16 mouse cellular contexts compared by ENCODE assay signal in the genomic region with DNA sequence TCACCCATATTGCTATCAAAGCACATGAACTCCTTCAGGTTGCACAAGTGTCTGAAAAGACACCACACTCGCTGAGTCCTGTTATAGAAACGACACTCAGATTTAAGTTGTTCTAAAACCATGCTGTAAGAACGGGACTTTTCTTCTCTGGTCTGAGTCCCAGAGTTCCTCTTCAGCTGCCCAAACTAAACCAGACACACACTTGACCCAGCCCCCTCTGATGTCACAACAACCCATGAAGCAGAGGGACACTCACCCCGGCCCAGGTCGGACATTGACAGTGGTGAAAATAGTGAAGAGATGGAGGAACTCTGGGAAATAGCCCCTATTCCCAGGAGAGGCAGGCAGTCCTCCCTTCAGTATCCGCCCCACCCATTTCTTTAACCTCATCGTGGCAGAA. TPM values are rescaled to one million over a fixed set of nuclear protein-coding genes. Genes with fewer than 3 reads are reported as not detected.
A peak's percentile ranks its signal among the peaks of the same experiment; 100 is the strongest.
DNase-seq lines count a peak whose midpoint lies in the region; ATAC-seq and TF ChIP-seq lines count a peak whose summit lies in the region.
"Had no signal": no experiment of that assay in that cellular context is flagged by ENCODE, and none has a peak within 500 bp of the region (broad histone marks: within the 10 kb centered on the region; RNA-seq: fewer than 3 reads in every experiment).

No protein-coding gene starts in this region.

- H3K27me3 ChIP-seq in forebrain, embryonic 13.5 days = peaks cover 3% of the 10 kb centered on the region; the same call in 1 of the 2 replicates
- H3K27me3 ChIP-seq in forebrain, postnatal 0 days (ENCODE audit: insufficient read depth, low read length) = no peaks in the 10 kb centered on the region
- H3K27me3 ChIP-seq in liver, embryonic 12.5 days (replicated peaks) = peaks cover 22% of the 10 kb centered on the region
- peaks cover 5% of the 10 kb centered on the region; the same call in 1 of the 2 replicates for H3K27me3 ChIP-seq in liver, postnatal 0 days (ENCODE audit: insufficient read depth, low read length)
- no peaks in the 10 kb centered on the region for H3K27me3 ChIP-seq in forebrain, embryonic 15.5 days
- 0 out of 2 replicates have a peak, but pooled peaks cover 6% of the 10 kb centered on the region for H3K27me3 ChIP-seq in neural tube, embryonic 13.5 days

- H3K9ac ChIP-seq in forebrain, embryonic 13.5 days = no peak overlapping the region
- no peak overlapping the region for H3K9ac ChIP-seq in forebrain, postnatal 0 days
- no peak overlapping the region for H3K9ac ChIP-seq in liver, embryonic 12.5 days
- no peak overlapping the region for H3K9ac ChIP-seq in liver, postnatal 0 days (replicated peaks)
- H3K9ac ChIP-seq in forebrain, embryonic 15.5 days (replicated peaks) = no peak overlapping the region
- H3K9ac ChIP-seq in neural tube, embryonic 13.5 days = no peak overlapping the region
- H3K9ac ChIP-seq: embryonic facial prominence, embryonic 15.5 days had no signal

- intact Hi-C loops in heart, postnatal 10 days (cut with DNase I) = no loop called here

- DNase-seq in forebrain, postnatal 0 days = no peak
- no peak for DNase-seq in liver, postnatal 0 days
- no peak for DNase-seq in ovary, postnatal 10 days (ENCODE audit: low spot score)
- no peak for DNase-seq in heart, postnatal 10 days
- DNase-seq: lung, postnatal 14 days; thymus, adult 18-20 months had no signal

- whole genome bisulfite sequencing in forebrain, embryonic 13.5 days = 76% methylated on average over 7 of the region's 7 CpGs
- WGBS in forebrain, postnatal 0 days = 77% methylated on average over 7 of the region's 7 CpGs
- 32% methylated on average over 7 of the region's 7 CpGs for WGBS in liver, embryonic 12.5 days (ENCODE audit: insufficient replicate concordance)
- WGBS in liver, postnatal 0 days (ENCODE audit: insufficient replicate concordance) = 45% methylated on average over 7 of the region's 7 CpGs
- 77% methylated on average over 7 of the region's 7 CpGs for WGBS in forebrain, embryonic 15.5 days
- WGBS in neural tube, embryonic 13.5 days = 73% methylated on average over 7 of the region's 7 CpGs

- no peak for TF ChIP-seq EP300 in liver, postnatal 0 days (IDR thresholded peaks at IDR 0.05; ENCODE audit: low read depth)

- H3K4me2 ChIP-seq in forebrain, embryonic 13.5 days = peak overlapping the region; percentile 70
- no peak overlapping the region for H3K4me2 ChIP-seq in forebrain, postnatal 0 days (ENCODE audit: low read depth)
- H3K4me2 ChIP-seq in liver, embryonic 12.5 days = peak overlapping the region; percentile 46; the same call in 1 of the 2 replicates
- H3K4me2 ChIP-seq in liver, postnatal 0 days (ENCODE audit: low read depth, low read length) = no peak overlapping the region
- H3K4me2 ChIP-seq in forebrain, embryonic 15.5 days (replicated peaks) = peak overlapping the region; percentile 68; the same call in 1 of the 2 replicates
- peak overlapping the region; percentile 60; the same call in 1 of the 2 replicates for H3K4me2 ChIP-seq in neural tube, embryonic 13.5 days

- H3K36me3 ChIP-seq in forebrain, embryonic 13.5 days (ENCODE audit: poor library complexity, severe bottlenecking) = no peaks in the 10 kb centered on the region
- no peaks in the 10 kb centered on the region for H3K36me3 ChIP-seq in forebrain, postnatal 0 days (ENCODE audit: insufficient read depth)
- H3K36me3 ChIP-seq in liver, embryonic 12.5 days = no peaks in the 10 kb centered on the region
- H3K36me3 ChIP-seq in liver, postnatal 0 days (replicated peaks; ENCODE audit: insufficient read depth, low read length) = no peaks in the 10 kb centered on the region
- no peaks in the 10 kb centered on the region for H3K36me3 ChIP-seq in forebrain, embryonic 15.5 days
- no peaks in the 10 kb centered on the region for H3K36me3 ChIP-seq in neural tube, embryonic 13.5 days
- H3K36me3 ChIP-seq: embryonic facial prominence, embryonic 15.5 days; heart, embryonic 10.5 days had no signal

- H3K9me3 ChIP-seq in forebrain, embryonic 13.5 days (replicated peaks) = no peaks in the 10 kb centered on the region
- H3K9me3 ChIP-seq in forebrain, postnatal 0 days (ENCODE audit: low read length) = no peaks in the 10 kb centered on the region
- no peaks in the 10 kb centered on the region for H3K9me3 ChIP-seq in liver, embryonic 12.5 days (replicated peaks)
- H3K9me3 ChIP-seq in liver, postnatal 0 days (ENCODE audit: low read length) = no peaks in the 10 kb centered on the region
- H3K9me3 ChIP-seq in forebrain, embryonic 15.5 days = no peaks in the 10 kb centered on the region
- H3K9me3 ChIP-seq in neural tube, embryonic 13.5 days = no peaks in the 10 kb centered on the region
- H3K9me3 ChIP-seq: embryonic facial prominence, embryonic 15.5 days; heart, embryonic 10.5 days had no signal

- H3K4me3 ChIP-seq in forebrain, embryonic 13.5 days = no peak overlapping the region
- H3K4me3 ChIP-seq in forebrain, postnatal 0 days (ENCODE audit: low read depth, low read length) = no peak overlapping the region
- no peak overlapping the region for H3K4me3 ChIP-seq in liver, embryonic 12.5 days
- H3K4me3 ChIP-seq in liver, postnatal 0 days (ENCODE audit: low read depth, low read length) = no peak overlapping the region
- H3K4me3 ChIP-seq in forebrain, embryonic 15.5 days = no peak overlapping the region; the same call in 1 of the 2 replicates
- no peak overlapping the region for H3K4me3 ChIP-seq in neural tube, embryonic 13.5 days

- no peak for ATAC-seq in forebrain, embryonic 13.5 days
- no peak for ATAC-seq in forebrain, postnatal 0 days
- ATAC-seq in liver, embryonic 12.5 days = no peak
- no peak for ATAC-seq in liver, postnatal 0 days
- ATAC-seq in forebrain, embryonic 15.5 days (replicated peaks) = 0 out of 2 replicates have a peak, but pooled peaks have one; percentile 2
- ATAC-seq in neural tube, embryonic 13.5 days (ENCODE audit: low read depth) = no peak

- TF ChIP-seq CTCF in forebrain, postnatal 0 days (IDR thresholded peaks at IDR 0.05; ENCODE audit: low read depth) = no peak
- TF ChIP-seq CTCF in liver, postnatal 0 days (IDR thresholded peaks at IDR 0.05; ENCODE audit: low read depth) = no peak

- no peak overlapping the region for H3K27ac ChIP-seq in forebrain, embryonic 13.5 days
- no peak overlapping the region for H3K27ac ChIP-seq in forebrain, postnatal 0 days (ENCODE audit: low read depth, low read length)
- H3K27ac ChIP-seq in liver, embryonic 12.5 days = no peak overlapping the region
- H3K27ac ChIP-seq in liver, postnatal 0 days (ENCODE audit: low read depth) = no peak overlapping the region
- H3K27ac ChIP-seq in forebrain, embryonic 15.5 days (replicated peaks) = no peak overlapping the region
- H3K27ac ChIP-seq in neural tube, embryonic 13.5 days (replicated peaks) = no peak overlapping the region
- H3K27ac ChIP-seq: embryonic facial prominence, embryonic 15.5 days; heart, embryonic 10.5 days; kidney, postnatal 0 days had no signal

- peaks cover 4% of the 10 kb centered on the region; the same call in 1 of the 2 replicates for H3K4me1 ChIP-seq in forebrain, embryonic 13.5 days
- no peaks in the 10 kb centered on the region for H3K4me1 ChIP-seq in forebrain, postnatal 0 days (ENCODE audit: insufficient read depth)
- 0 out of 2 replicates have a peak, but pooled peaks cover 2% of the 10 kb centered on the region for H3K4me1 ChIP-seq in liver, embryonic 12.5 days
- H3K4me1 ChIP-seq in liver, postnatal 0 days (ENCODE audit: insufficient read depth) = peaks cover 4% of the 10 kb centered on the region; the same call in 1 of the 2 replicates
- H3K4me1 ChIP-seq in forebrain, embryonic 15.5 days = 0 out of 2 replicates have a peak, but pooled peaks cover 3% of the 10 kb centered on the region
- 0 out of 2 replicates have a peak, but pooled peaks cover 6% of the 10 kb centered on the region for H3K4me1 ChIP-seq in neural tube, embryonic 13.5 days (replicated peaks)
- H3K4me1 ChIP-seq: embryonic facial prominence, embryonic 15.5 days had no signal

RNA-seq across cellular contexts. Expression of gene BC051142, which starts 7.1 kb away (rescaled TPM):
- 2.4 and 2.6 TPM in 2 replicates for polyA plus RNA-seq in forebrain, embryonic 13.5 days (2015; fragmentation: Nextera tagmentation; extraction: Ambion mirVana)
- 6.5 and 9.0 TPM in 2 replicates for total RNA-seq in forebrain, postnatal 0 days (2014; rRNA removed)
- polyA plus RNA-seq in forebrain, postnatal 0 days (2015; fragmentation: Nextera tagmentation; extraction: Ambion mirVana) = 4.4 and 5.5 TPM in 2 replicates
- 0.18 and 0.31 TPM in 2 replicates for polyA plus RNA-seq in liver, embryonic 12.5 days (2016; fragmentation: Nextera tagmentation; extraction: Ambion mirVana)
- 0.08 TPM in 1 of 2 replicates, not detected in the other for polyA plus RNA-seq in liver, postnatal 0 days (2015; fragmentation: Nextera tagmentation; extraction: Ambion mirVana)
- 1.5 and 3.3 TPM in 2 replicates for polyA plus RNA-seq in forebrain, embryonic 15.5 days (2015; fragmentation: Nextera tagmentation; extraction: Ambion mirVana)
- polyA plus RNA-seq in neural tube, embryonic 13.5 days (2015; fragmentation: Nextera tagmentation; extraction: Ambion mirVana) = 2.7 and 2.8 TPM in 2 replicates
- total RNA-seq in heart, postnatal 10 days (2021) = not detected
- total RNA-seq: liver, adult 2 months had no signal

RNA-seq across cellular contexts. Expression of gene Btnl1, which starts 14.6 kb away (rescaled TPM):
- not detected in 2 replicates for polyA plus RNA-seq in forebrain, embryonic 13.5 days (2015; fragmentation: Nextera tagmentation; extraction: Ambion mirVana)
- not detected in 2 replicates for total RNA-seq in forebrain, postnatal 0 days (2014; rRNA removed)
- polyA plus RNA-seq in forebrain, postnatal 0 days (2015; fragmentation: Nextera tagmentation; extraction: Ambion mirVana) = not detected in 2 replicates
- polyA plus RNA-seq in liver, embryonic 12.5 days (2016; fragmentation: Nextera tagmentation; extraction: Ambion mirVana) = not detected in 2 replicates
- not detected in 2 replicates for polyA plus RNA-seq in liver, postnatal 0 days (2015; fragmentation: Nextera tagmentation; extraction: Ambion mirVana)
- polyA plus RNA-seq in forebrain, embryonic 15.5 days (2015; fragmentation: Nextera tagmentation; extraction: Ambion mirVana) = not detected in 2 replicates
- not detected in 2 replicates for polyA plus RNA-seq in neural tube, embryonic 13.5 days (2015; fragmentation: Nextera tagmentation; extraction: Ambion mirVana)
- total RNA-seq in heart, postnatal 10 days (2021) = not detected
- total RNA-seq: adrenal gland, postnatal 14 days; hematopoietic stem cell, adult 5-6 weeks; liver, adult 2 months had no signal
- polyA plus RNA-seq: embryonic facial prominence, embryonic 15.5 days; heart, embryonic 10.5 days; kidney, postnatal 0 days; liver, adult 2 months had no signal

RNA-seq across cellular contexts. Expression of gene Btnl2, which starts 36.9 kb away (rescaled TPM):
- polyA plus RNA-seq in forebrain, embryonic 13.5 days (2015; fragmentation: Nextera tagmentation; extraction: Ambion mirVana) = not detected in 2 replicates
- total RNA-seq in forebrain, postnatal 0 days (2014; rRNA removed) = not detected in 2 replicates
- polyA plus RNA-seq in forebrain, postnatal 0 days (2015; fragmentation: Nextera tagmentation; extraction: Ambion mirVana) = not detected in 2 replicates
- 0.07 TPM in 1 of 2 replicates, not detected in the other for polyA plus RNA-seq in liver, embryonic 12.5 days (2016; fragmentation: Nextera tagmentation; extraction: Ambion mirVana)
- polyA plus RNA-seq in liver, postnatal 0 days (2015; fragmentation: Nextera tagmentation; extraction: Ambion mirVana) = not detected in 2 replicates
- 0.06 TPM in 1 of 2 replicates, not detected in the other for polyA plus RNA-seq in forebrain, embryonic 15.5 days (2015; fragmentation: Nextera tagmentation; extraction: Ambion mirVana)
- polyA plus RNA-seq in neural tube, embryonic 13.5 days (2015; fragmentation: Nextera tagmentation; extraction: Ambion mirVana) = not detected in 2 replicates
- total RNA-seq in heart, postnatal 10 days (2021) = under 1 TPM; 0.22 to 0.30 TPM
- total RNA-seq: hematopoietic stem cell, adult 5-6 weeks had no signal
- polyA plus RNA-seq: heart, embryonic 10.5 days; liver, adult 2 months had no signal

Comparison
In these comparisons a context has a peak if more than half of its experiments do, and no peak if none do; other contexts are left out.
1. H3K4me2 ChIP-seq: peak in forebrain, embryonic 13.5 days (single experiment), liver, embryonic 12.5 days (single experiment), forebrain, embryonic 15.5 days (single experiment) and neural tube, embryonic 13.5 days (single experiment); none in forebrain, postnatal 0 days (single experiment) and liver, postnatal 0 days (single experiment).